14 mouse cellular contexts compared by ENCODE assay signal in genomic region chr3:34660542-34661290, GRCm38 (mm10). TPM values are rescaled to one million over a fixed set of nuclear protein-coding genes. Genes with fewer than 3 reads are reported as not detected.
DNase-seq lines count a peak whose midpoint lies in the region; ATAC-seq and TF ChIP-seq lines count a peak whose summit lies in the region.
"Had no signal": no experiment of that assay in that cellular context is flagged by ENCODE, and none has a peak within 500 bp of the region (broad histone marks: within the 10 kb centered on the region; RNA-seq: fewer than 3 reads in every experiment).

No protein-coding gene starts in this region.

- ATAC-seq in forebrain, embryonic 12.5 days (ENCODE audit: low FRiP score): no peak
- no peak for ATAC-seq in hindbrain, postnatal 0 days
- ATAC-seq in neural tube, embryonic 14.5 days (ENCODE audit: low read depth): no peak

- H3K9ac ChIP-seq in forebrain, embryonic 12.5 days: peak overlapping the region; percentile 62
- H3K9ac ChIP-seq in hindbrain, postnatal 0 days (replicated peaks; ENCODE audit: low read length): 0 out of 2 replicates have a peak overlapping the region, but pooled peaks have one; percentile 15
- peak overlapping the region; percentile 34; the same call in 1 of the 2 replicates for H3K9ac ChIP-seq in neural tube, embryonic 14.5 days (replicated peaks; ENCODE audit: low read depth, low read length)
- H3K9ac ChIP-seq: liver, embryonic 14.5 days had no signal

- no peaks in the 10 kb centered on the region for H3K9me3 ChIP-seq in forebrain, embryonic 12.5 days
- no peaks in the 10 kb centered on the region for H3K9me3 ChIP-seq in hindbrain, postnatal 0 days (ENCODE audit: low read length)
- no peaks in the 10 kb centered on the region for H3K9me3 ChIP-seq in neural tube, embryonic 14.5 days (ENCODE audit: control insufficient read depth, low read length)

- no peaks in the 10 kb centered on the region; the same call in 1 of the 2 replicates for H3K36me3 ChIP-seq in forebrain, embryonic 12.5 days (replicated peaks)
- H3K36me3 ChIP-seq in hindbrain, postnatal 0 days (ENCODE audit: insufficient read depth, low read length): no peaks in the 10 kb centered on the region
- no peaks in the 10 kb centered on the region for H3K36me3 ChIP-seq in neural tube, embryonic 14.5 days (ENCODE audit: control insufficient read depth, insufficient read depth, low read length)

- peak overlapping the region; percentile 38 for H3K4me3 ChIP-seq in forebrain, embryonic 12.5 days (replicated peaks)
- no peak overlapping the region for H3K4me3 ChIP-seq in hindbrain, postnatal 0 days (ENCODE audit: low read length)
- H3K4me3 ChIP-seq in neural tube, embryonic 14.5 days (ENCODE audit: low read depth, low read length): no peak overlapping the region
- no peak overlapping the region for H3K4me3 ChIP-seq in lung, adult 2 months (replicated peaks; ENCODE audit: extremely low read depth, low read depth, low read length)

- peaks cover 8% of the 10 kb centered on the region; the same call in 1 of the 2 replicates for H3K27me3 ChIP-seq in forebrain, embryonic 12.5 days
- H3K27me3 ChIP-seq in hindbrain, postnatal 0 days (ENCODE audit: insufficient read depth, low read length): peaks cover 17% of the 10 kb centered on the region; the same call in 1 of the 2 replicates
- H3K27me3 ChIP-seq in neural tube, embryonic 14.5 days (ENCODE audit: control insufficient read depth, insufficient read depth, low read length): peaks cover 22% of the 10 kb centered on the region

- H3K4me1 ChIP-seq in forebrain, embryonic 12.5 days: peaks cover 94% of the 10 kb centered on the region
- no peaks in the 10 kb centered on the region; the same call in 1 of the 2 replicates for H3K4me1 ChIP-seq in hindbrain, postnatal 0 days (ENCODE audit: insufficient read depth, low read length)
- peaks cover 9% of the 10 kb centered on the region for H3K4me1 ChIP-seq in neural tube, embryonic 14.5 days (ENCODE audit: control insufficient read depth, insufficient read depth, low read length)
- H3K4me1 ChIP-seq in lung, adult 2 months (ENCODE audit: control insufficient read depth, insufficient read depth, low read length): no peaks in the 10 kb centered on the region

- peak; percentile 91 for DNase-seq in brain, embryonic 14.5 days (ENCODE audit: low read depth)
- DNase-seq in hindbrain, postnatal 0 days (ENCODE audit: low spot score): peak; percentile 41
- no peak for DNase-seq in natural killer cell, adult 2 months (ENCODE audit: low spot score in 2 of 2)
- no peak for DNase-seq in lung, adult 2 months
- no peak for DNase-seq in cerebellum, postnatal 36 days
- DNase-seq in urinary bladder, postnatal 25 days (ENCODE audit: low spot score): no peak
- DNase-seq: cerebellum, adult 9-10 months; lung, postnatal 4 days had no signal

- H3K4me2 ChIP-seq in forebrain, embryonic 12.5 days: peak overlapping the region; percentile 67
- H3K4me2 ChIP-seq in hindbrain, postnatal 0 days (ENCODE audit: low read depth, low read length): peak overlapping the region; percentile 60
- peak overlapping the region; percentile 40 for H3K4me2 ChIP-seq in neural tube, embryonic 14.5 days (ENCODE audit: low read depth, low read length)

- peak overlapping the region; percentile 96 for H3K27ac ChIP-seq in forebrain, embryonic 12.5 days
- peak overlapping the region; percentile 88 for H3K27ac ChIP-seq in hindbrain, postnatal 0 days
- H3K27ac ChIP-seq in neural tube, embryonic 14.5 days (ENCODE audit: low read depth, low read length): peak overlapping the region; percentile 85
- H3K27ac ChIP-seq: liver, embryonic 14.5 days had no signal

- 3% methylated on average over 14 of the region's 14 CpGs for WGBS in forebrain, embryonic 12.5 days
- 20% methylated on average over 14 of the region's 14 CpGs for WGBS in hindbrain, postnatal 0 days
- WGBS in neural tube, embryonic 14.5 days: 7% methylated on average over 14 of the region's 14 CpGs
- WGBS in lung, adult 2 months: 10% methylated on average over 14 of the region's 14 CpGs

- TF ChIP-seq POLR2A in brain, embryonic 14.5 days (IDR thresholded peaks at IDR 0.05; ENCODE audit: borderline replicate concordance, extremely low read depth, insufficient read depth, insufficient read length, poor library complexity, severe bottlenecking): peak; percentile 16; the same call in 1 of the 2 replicates
- TF ChIP-seq POLR2A in lung, adult 2 months (IDR thresholded peaks at IDR 0.05; ENCODE audit: borderline replicate concordance, extremely low read depth, low read depth, low read length): no peak

- TF ChIP-seq CTCF in brain, embryonic 14.5 days (IDR thresholded peaks at IDR 0.05; ENCODE audit: borderline replicate concordance, extremely low read depth, insufficient read depth, insufficient read length): no peak
- no peak for TF ChIP-seq CTCF in hindbrain, postnatal 0 days (IDR thresholded peaks at IDR 0.05; ENCODE audit: low read depth)
- no peak for TF ChIP-seq CTCF in lung, adult 2 months (IDR thresholded peaks at IDR 0.05; ENCODE audit: insufficient read depth, low read length)

RNA-seq across cellular contexts. Expression of gene Sox2, which starts 10.5 kb away (rescaled TPM):
- 101 and 119 TPM in 2 replicates for polyA plus RNA-seq in brain, embryonic 14.5 days (2012; rRNA removed)
- 75.5 and 77.0 TPM in 2 replicates for polyA plus RNA-seq in forebrain, embryonic 12.5 days (2016; fragmentation: Nextera tagmentation; extraction: Ambion mirVana)
- 68.1 and 80.2 TPM in 2 replicates for total RNA-seq in hindbrain, postnatal 0 days (2014; rRNA removed)
- polyA plus RNA-seq in hindbrain, postnatal 0 days (2015; fragmentation: Nextera tagmentation; extraction: Ambion mirVana): 22.6 and 26.3 TPM in 2 replicates
- 12.2 and 18.2 TPM in 2 replicates for polyA plus RNA-seq in neural tube, embryonic 14.5 days (2014; fragmentation: Nextera tagmentation; extraction: Ambion mirVana)
- 14.2 and 16.0 TPM in 2 replicates for polyA plus RNA-seq in lung, adult 2 months (2012; rRNA removed)
- total RNA-seq: granulocyte monocyte progenitor cell, adult 5-6 weeks; hematopoietic stem cell, adult 5-6 weeks had no signal
- polyA plus RNA-seq: spleen, adult 2 months had no signal

Comparison
In these comparisons a context has a peak if more than half of its experiments do, and no peak if none do; other contexts are left out.
1. DNase-seq: peak in brain, embryonic 14.5 days (single experiment) and hindbrain, postnatal 0 days (single experiment); none in natural killer cell, adult 2 months (0 of 2), lung, adult 2 months (single experiment), cerebellum, postnatal 36 days (0 of 2) and urinary bladder, postnatal 25 days (single experiment).
2. Peak in every context shown above with its lines, with median percentiles within 50 percentile points of each other: H3K27ac ChIP-seq, H3K4me2 ChIP-seq and H3K9ac ChIP-seq.